Mouse (Mus musculus): ENCODE measurements around the gene Dnah6. TPM values are rescaled to one million over a fixed set of nuclear protein-coding genes. Genes with fewer than 3 reads are reported as not detected.

Gene Dnah6
- polyA plus RNA-seq, 1 experiment from 2014 or later: 0.09 TPM

GRCm38 (mm10) chr6:73028853-73029252 lies 192.6 kb downstream of the Dnah6 start:
- H3K4me1 ChIP-seq (ENCODE audit: control insufficient read depth, insufficient read depth, low read length): 0 out of 2 replicates have a peak, but pooled peaks cover 3% of the 10 kb centered on the region
- no peak overlapping the region for H3K27ac ChIP-seq (ENCODE audit: low read length)
- H3K9ac ChIP-seq (replicated peaks; ENCODE audit: low read depth, low read length): no peak overlapping the region
- H3K4me2 ChIP-seq (replicated peaks; ENCODE audit: low read depth, low read length): no peak overlapping the region
- no peaks in the 10 kb centered on the region for H3K27me3 ChIP-seq (ENCODE audit: control insufficient read depth, insufficient read depth, low read length)
- no peak for ATAC-seq (ENCODE audit: insufficient number of reproducible peaks, insufficient read depth, low FRiP score, low read depth)
- no peaks in the 10 kb centered on the region for H3K36me3 ChIP-seq (ENCODE audit: control insufficient read depth, insufficient read depth, low read length)
- WGBS: 88% methylated on average over 3 of the region's 3 CpGs
- H3K4me3 ChIP-seq (ENCODE audit: low read depth, low read length): no peak overlapping the region
- H3K9me3 ChIP-seq (ENCODE audit: control insufficient read depth, low read depth, low read length): no peaks in the 10 kb centered on the region

- H3K9me3 ChIP-seq (ENCODE audit: control insufficient read depth, low read depth, low read length): no peaks in the 10 kb centered on the region
- H3K4me1 ChIP-seq (ENCODE audit: control insufficient read depth, insufficient read depth, low read length): 0 out of 2 replicates have a peak, but pooled peaks cover 3% of the 10 kb centered on the region
- H3K36me3 ChIP-seq (ENCODE audit: control insufficient read depth, insufficient read depth, low read length): no peaks in the 10 kb centered on the region
- no peak overlapping the region for H3K27ac ChIP-seq (ENCODE audit: low read length)
- no peak overlapping the region for H3K4me3 ChIP-seq (ENCODE audit: low read depth, low read length)
- 65% methylated on average over 4 of the region's 4 CpGs for WGBS
- no peak overlapping the region for H3K9ac ChIP-seq (replicated peaks; ENCODE audit: low read depth, low read length)
- ATAC-seq (ENCODE audit: insufficient number of reproducible peaks, insufficient read depth, low FRiP score, low read depth): no peak
- H3K27me3 ChIP-seq (ENCODE audit: control insufficient read depth, insufficient read depth, low read length): no peaks in the 10 kb centered on the region
- no peak overlapping the region for H3K4me2 ChIP-seq (replicated peaks; ENCODE audit: low read depth, low read length)
Measured at GRCm38 (mm10) chr6:73027881-73028280, 193.6 kb downstream of the Dnah6 start.

- Histone ChIP-seq H3K27me3 (ENCODE audit: control insufficient read depth, insufficient read depth, low read length) (no peaks in the 10 kb centered on the region), H3K4me3 (ENCODE audit: low read depth, low read length) (no peak overlapping the region), H3K9me3 (ENCODE audit: control insufficient read depth, low read depth, low read length) (no peaks in the 10 kb centered on the region), H3K4me1 (ENCODE audit: control insufficient read depth, insufficient read depth, low read length) (0 out of 2 replicates have a peak, but pooled peaks cover 3% of the 10 kb centered on the region), H3K27ac (ENCODE audit: low read length) (no peak overlapping the region), H3K4me2 (replicated peaks; ENCODE audit: low read depth, low read length) (no peak overlapping the region), H3K36me3 (ENCODE audit: control insufficient read depth, insufficient read depth, low read length) (no peaks in the 10 kb centered on the region), H3K9ac (replicated peaks; ENCODE audit: low read depth, low read length) (no peak overlapping the region)
- 68% methylated on average over 6 of the region's 6 CpGs for WGBS
- no peak; the same call in 1 of the 2 replicates for ATAC-seq (ENCODE audit: insufficient number of reproducible peaks, insufficient read depth, low FRiP score, low read depth)
Measured at GRCm38 (mm10) chr6:73026898-73027297, 194.6 kb downstream of the Dnah6 start.

- H3K4me3 ChIP-seq (ENCODE audit: low read depth, low read length): no peak overlapping the region
- no peaks in the 10 kb centered on the region for H3K27me3 ChIP-seq (ENCODE audit: control insufficient read depth, insufficient read depth, low read length)
- H3K9ac ChIP-seq (replicated peaks; ENCODE audit: low read depth, low read length): no peak overlapping the region
- no peak overlapping the region for H3K27ac ChIP-seq (ENCODE audit: low read length)
- no peak for ATAC-seq (ENCODE audit: insufficient number of reproducible peaks, insufficient read depth, low FRiP score, low read depth)
- H3K4me1 ChIP-seq (ENCODE audit: control insufficient read depth, insufficient read depth, low read length): no peaks in the 10 kb centered on the region
- H3K4me2 ChIP-seq (replicated peaks; ENCODE audit: low read depth, low read length): no peak overlapping the region
- H3K9me3 ChIP-seq (ENCODE audit: control insufficient read depth, low read depth, low read length): no peaks in the 10 kb centered on the region
- H3K36me3 ChIP-seq (ENCODE audit: control insufficient read depth, insufficient read depth, low read length): no peaks in the 10 kb centered on the region
- WGBS: 7% methylated on average over 3 of the region's 3 CpGs
Measured at GRCm38 (mm10) chr6:73020061-73020460, 201.4 kb downstream of the Dnah6 start.

- no peak for ATAC-seq (ENCODE audit: insufficient number of reproducible peaks, insufficient read depth, low FRiP score, low read depth)
- no peaks in the 10 kb centered on the region for H3K36me3 ChIP-seq (ENCODE audit: control insufficient read depth, insufficient read depth, low read length)
Measured at GRCm38 (mm10) chr6:73018725-73019280, 202.6 kb downstream of the Dnah6 start.

GRCm38 (mm10) chr6:73014317-73015160 lies 206.9 kb downstream of the Dnah6 start:
- ATAC-seq (ENCODE audit: insufficient number of reproducible peaks, insufficient read depth, low FRiP score, low read depth): no peak; the same call in 1 of the 2 replicates

More at GRCm38 (mm10) chr6:73018725-73019280, 202.6 kb downstream of the Dnah6 start:
- no peak overlapping the region for H3K4me2 ChIP-seq (replicated peaks; ENCODE audit: low read depth, low read length)
- H3K27me3 ChIP-seq (ENCODE audit: control insufficient read depth, insufficient read depth, low read length): no peaks in the 10 kb centered on the region
- no peak overlapping the region for H3K4me3 ChIP-seq (ENCODE audit: low read depth, low read length)
- H3K4me1 ChIP-seq (ENCODE audit: control insufficient read depth, insufficient read depth, low read length): no peaks in the 10 kb centered on the region
- H3K9me3 ChIP-seq (ENCODE audit: control insufficient read depth, low read depth, low read length): no peaks in the 10 kb centered on the region
- H3K27ac ChIP-seq (ENCODE audit: low read length): no peak overlapping the region
- no peak overlapping the region for H3K9ac ChIP-seq (replicated peaks; ENCODE audit: low read depth, low read length)
- WGBS: 83% methylated on average over 10 of the region's 10 CpGs

GRCm38 (mm10) chr6:73012931-73013330 lies 208.5 kb downstream of the Dnah6 start:
- ATAC-seq (ENCODE audit: insufficient number of reproducible peaks, insufficient read depth, low FRiP score, low read depth): no peak
- H3K27me3 ChIP-seq (ENCODE audit: control insufficient read depth, insufficient read depth, low read length): no peaks in the 10 kb centered on the region
- H3K27ac ChIP-seq (ENCODE audit: low read length): no peak overlapping the region
- H3K36me3 ChIP-seq (ENCODE audit: control insufficient read depth, insufficient read depth, low read length): no peaks in the 10 kb centered on the region
- no peak overlapping the region for H3K4me3 ChIP-seq (ENCODE audit: low read depth, low read length)
- H3K9me3 ChIP-seq (ENCODE audit: control insufficient read depth, low read depth, low read length): no peaks in the 10 kb centered on the region
- H3K9ac ChIP-seq (replicated peaks; ENCODE audit: low read depth, low read length): no peak overlapping the region
- H3K4me2 ChIP-seq (replicated peaks; ENCODE audit: low read depth, low read length): no peak overlapping the region
- H3K4me1 ChIP-seq (ENCODE audit: control insufficient read depth, insufficient read depth, low read length): 0 out of 2 replicates have a peak, but pooled peaks cover 3% of the 10 kb centered on the region
- WGBS: 78% methylated on average over 8 of the region's 8 CpGs

More at GRCm38 (mm10) chr6:73014317-73015160, 206.9 kb downstream of the Dnah6 start:
- H3K9me3 ChIP-seq (ENCODE audit: control insufficient read depth, low read depth, low read length): no peaks in the 10 kb centered on the region
- 40% methylated on average over 13 of the region's 13 CpGs for WGBS
- H3K9ac ChIP-seq (replicated peaks; ENCODE audit: low read depth, low read length): no peak overlapping the region
- no peak overlapping the region for H3K4me2 ChIP-seq (replicated peaks; ENCODE audit: low read depth, low read length)
- no peaks in the 10 kb centered on the region for H3K36me3 ChIP-seq (ENCODE audit: control insufficient read depth, insufficient read depth, low read length)
- H3K27ac ChIP-seq (ENCODE audit: low read length): no peak overlapping the region
- 0 out of 2 replicates have a peak, but pooled peaks cover 3% of the 10 kb centered on the region for H3K4me1 ChIP-seq (ENCODE audit: control insufficient read depth, insufficient read depth, low read length)
- no peak overlapping the region for H3K4me3 ChIP-seq (ENCODE audit: low read depth, low read length)
- H3K27me3 ChIP-seq (ENCODE audit: control insufficient read depth, insufficient read depth, low read length): no peaks in the 10 kb centered on the region

GRCm38 (mm10) chr6:73011827-73012226 lies 209.6 kb downstream of the Dnah6 start:
- Histone ChIP-seq H3K4me3 (ENCODE audit: low read depth, low read length) (no peak overlapping the region), H3K9me3 (ENCODE audit: control insufficient read depth, low read depth, low read length) (no peaks in the 10 kb centered on the region), H3K27me3 (ENCODE audit: control insufficient read depth, insufficient read depth, low read length) (no peaks in the 10 kb centered on the region), H3K9ac (replicated peaks; ENCODE audit: low read depth, low read length) (no peak overlapping the region), H3K27ac (ENCODE audit: low read length) (no peak overlapping the region), H3K36me3 (ENCODE audit: control insufficient read depth, insufficient read depth, low read length) (no peaks in the 10 kb centered on the region), H3K4me1 (ENCODE audit: control insufficient read depth, insufficient read depth, low read length) (0 out of 2 replicates have a peak, but pooled peaks cover 3% of the 10 kb centered on the region), H3K4me2 (replicated peaks; ENCODE audit: low read depth, low read length) (no peak overlapping the region)
- 65% methylated on average over 6 of the region's 6 CpGs for whole genome bisulfite sequencing
- peak; percentile 25; the same call in 1 of the 2 replicates for ATAC-seq (ENCODE audit: insufficient number of reproducible peaks, insufficient read depth, low FRiP score, low read depth)
